Mouse (Mus musculus) E14TG2a.4 (cell line): ENCODE data around the gene Rin3.

ENCODE experiments used
- CTCF ChIP-seq: conservative IDR thresholded peaks from 2 replicates; pipeline ENCODE4 v1.5.1; 2014; ENCODE audit warnings: low read length
- NANOG ChIP-seq: IDR thresholded peaks from 2 replicates; pipeline ENCODE4 v1.6.1; 2014; ENCODE audit warnings: borderline replicate concordance, low read length, mixed read lengths
- POU5F1 ChIP-seq: IDR thresholded peaks from 2 replicates; pipeline ENCODE4 v1.6.1; 2014; ENCODE audit warnings: low read length, borderline replicate concordance

GRCm38 (mm10) chr12:102295230-102295629 is 12.4 kb downstream of the Rin3 start:
- TF ChIP-seq CTCF = no peak
- no peak for TF ChIP-seq POU5F1
- no peak for TF ChIP-seq NANOG
